Mouse (Mus musculus): ENCODE data around the gene Arnt2.

Arnt2 gene

GRCm38 (mm10) chr7:84284974-84285373, 125.0 kb downstream of the Arnt2 start:
- no peak for DNase-seq

GRCm38 (mm10) chr7:84282231-84282630, 127.7 kb downstream of the Arnt2 start:
- no peak for DNase-seq

GRCm38 (mm10) chr7:84279231-84279630, 130.7 kb downstream of the Arnt2 start:
- DNase-seq = no peak

GRCm38 (mm10) chr7:84275312-84275711, 134.7 kb downstream of the Arnt2 start:
- DNase-seq = no peak

GRCm38 (mm10) chr7:84273930-84274329, 136.0 kb downstream of the Arnt2 start:
- no peak for DNase-seq

- DNase-seq = peak; percentile 84
Measured at GRCm38 (mm10) chr7:84272206-84272818, 137.7 kb downstream of the Arnt2 start.

- DNase-seq = no peak
Measured at GRCm38 (mm10) chr7:84271429-84271828, 138.5 kb downstream of the Arnt2 start.

- no peak for DNase-seq
Measured at GRCm38 (mm10) chr7:84263466-84263865, 146.5 kb downstream of the Arnt2 start.

GRCm38 (mm10) chr7:84261341-84261740, 148.6 kb downstream of the Arnt2 start:
- no peak for DNase-seq

GRCm38 (mm10) chr7:84260401-84260800, 149.6 kb downstream of the Arnt2 start:
- no peak for DNase-seq

GRCm38 (mm10) chr7:84259309-84259985, 150.5 kb downstream of the Arnt2 start:
- DNase-seq = no peak

GRCm38 (mm10) chr7:84256661-84257060, 153.3 kb downstream of the Arnt2 start:
- no peak for DNase-seq

GRCm38 (mm10) chr7:84256245-84256644, 153.7 kb downstream of the Arnt2 start:
- no peak for DNase-seq

- DNase-seq = no peak
Measured at GRCm38 (mm10) chr7:84254916-84255315, 155.1 kb downstream of the Arnt2 start.

- no peak for DNase-seq
Measured at GRCm38 (mm10) chr7:84254311-84254710, 155.7 kb downstream of the Arnt2 start.

- no peak for DNase-seq
Measured at GRCm38 (mm10) chr7:84251667-84252066, 158.3 kb downstream of the Arnt2 start.

GRCm38 (mm10) chr7:84250736-84251135, 159.2 kb downstream of the Arnt2 start:
- DNase-seq = no peak

GRCm38 (mm10) chr7:84249951-84250350, 160.0 kb downstream of the Arnt2 start:
- no peak for DNase-seq

- no peak for DNase-seq
Measured at GRCm38 (mm10) chr7:84249381-84249780, 160.6 kb downstream of the Arnt2 start.

GRCm38 (mm10) chr7:84247960-84248665, 161.9 kb downstream of the Arnt2 start:
- no peak for DNase-seq

- DNase-seq = no peak
Measured at GRCm38 (mm10) chr7:84246878-84247277, 163.1 kb downstream of the Arnt2 start.

- DNase-seq = no peak
Measured at GRCm38 (mm10) chr7:84246093-84246492, 163.9 kb downstream of the Arnt2 start.

GRCm38 (mm10) chr7:84240406-84240805, 169.6 kb downstream of the Arnt2 start:
- no peak for DNase-seq

GRCm38 (mm10) chr7:84237655-84238054, 172.3 kb downstream of the Arnt2 start:
- DNase-seq = no peak
